Comparison of ENCODE assay signal across 30 mouse cellular contexts in the genomic region with DNA sequence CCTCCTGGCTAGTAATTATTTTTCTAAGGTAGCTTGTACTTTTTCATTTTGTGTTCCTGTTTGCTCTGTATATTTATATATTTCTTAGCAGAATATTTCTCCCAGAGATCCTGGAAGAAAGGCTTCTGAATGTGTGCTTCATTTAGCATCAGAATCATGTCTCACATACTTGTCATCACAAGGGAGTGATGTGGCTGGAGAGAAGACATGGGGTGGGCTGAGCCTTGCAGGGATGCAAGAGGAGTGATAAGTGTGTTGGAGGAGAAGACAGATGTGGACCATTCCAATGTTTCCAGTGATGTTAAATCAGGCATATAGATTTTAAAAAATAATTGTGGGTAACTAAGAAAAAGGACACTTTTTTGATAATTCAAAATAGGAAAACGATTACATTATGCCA. TPM values are rescaled to one million over a fixed set of nuclear protein-coding genes. Genes with fewer than 3 reads are reported as not detected.
"Had no signal": no experiment of that assay in that cellular context is flagged by ENCODE, and none has a peak within 500 bp of the region (broad histone marks: within the 10 kb centered on the region; RNA-seq: fewer than 3 reads in every experiment).

No protein-coding gene starts in this region.

- H3K27me3 ChIP-seq: heart, embryonic 15.5 days; hindbrain, embryonic 13.5 days; hindbrain, embryonic 15.5 days; intestine, embryonic 15.5 days; kidney, embryonic 15.5 days had no signal

- H3K4me1 ChIP-seq: hindbrain, embryonic 10.5 days; hindbrain, embryonic 13.5 days; hindbrain, embryonic 15.5 days; intestine, embryonic 15.5 days; kidney, embryonic 15.5 days had no signal

- ATAC-seq: hindbrain, embryonic 16.5 days; hindbrain, postnatal 0 days; inflammation-experienced regulatory T-cells, adult 6 months; intestine, embryonic 15.5 days; intestine, embryonic 16.5 days; intestine, postnatal 0 days had no signal

- H3K36me3 ChIP-seq: heart, embryonic 15.5 days; hindbrain, embryonic 10.5 days; hindbrain, embryonic 13.5 days; hindbrain, embryonic 15.5 days; intestine, embryonic 15.5 days; kidney, embryonic 15.5 days had no signal

- H3K9ac ChIP-seq: heart, embryonic 15.5 days; hindbrain, embryonic 13.5 days; hindbrain, embryonic 14.5 days; hindbrain, embryonic 15.5 days; intestine, embryonic 15.5 days; kidney, embryonic 15.5 days had no signal

- H3K4me2 ChIP-seq: heart, embryonic 15.5 days; hindbrain, embryonic 13.5 days; hindbrain, embryonic 14.5 days; hindbrain, embryonic 15.5 days; intestine, embryonic 15.5 days; kidney, embryonic 15.5 days had no signal

- DNase-seq: heart, postnatal 14 days; heart, postnatal 36 days; heart, postnatal 4 days; kidney, adult 11 months; kidney, adult 18-20 months; kidney, adult 2 months; kidney, adult 8-10 months; kidney, adult 9 months; kidney, postnatal 10 days; kidney, postnatal 25 days; kidney, postnatal 36 days; kidney, postnatal 4 days; layer of hippocampus, adult 9-11 months; layer of hippocampus, postnatal 36 days had no signal

- H3K9me3 ChIP-seq: heart, embryonic 15.5 days; hindbrain, embryonic 10.5 days; hindbrain, embryonic 13.5 days; hindbrain, embryonic 15.5 days; intestine, embryonic 15.5 days; kidney, embryonic 15.5 days had no signal

- H3K27ac ChIP-seq: hindbrain, embryonic 10.5 days; hindbrain, embryonic 13.5 days; hindbrain, embryonic 14.5 days; hindbrain, embryonic 15.5 days; hindbrain, postnatal 0 days; intestine, embryonic 15.5 days; kidney, embryonic 15.5 days; kidney, postnatal 0 days; layer of hippocampus, adult 2 months; left cerebral cortex, adult 2 months had no signal

- H3K4me3 ChIP-seq: heart, embryonic 15.5 days; hindbrain, embryonic 10.5 days; hindbrain, embryonic 13.5 days; hindbrain, embryonic 15.5 days; intestine, embryonic 15.5 days; kidney, embryonic 15.5 days; layer of hippocampus, adult 2 months; left cerebral cortex, adult 2 months had no signal

RNA-seq across cellular contexts. Expression of a gene that starts 30.6 kb away (rescaled TPM):
- total RNA-seq: hematopoietic stem cell, adult 5-6 weeks had no signal
